Mouse (Mus musculus) E14TG2a.4 (cell line): ENCODE data around the gene Cabcoco1.

Source experiments
- H3K27me3 ChIP-seq: 2 replicates; pipeline ENCODE4 v1.6.1; 2014; ENCODE audit warnings: low read length, control low read depth; ENCODE audit not compliant: insufficient read depth
- H3K36me3 ChIP-seq: 2 replicates; pipeline ENCODE4 v1.6.1; 2014; ENCODE audit warnings: low read length, control low read depth; ENCODE audit not compliant: insufficient read depth
- H3K4me1 ChIP-seq: replicated peaks from 2 replicates; pipeline ENCODE4 v1.6.1; 2014; ENCODE audit warnings: low read depth, low read length, control low read depth
- H3K4me3 ChIP-seq: replicated peaks from 2 replicates; pipeline ENCODE4 v1.5.1; 2014; ENCODE audit warnings: mild to moderate bottlenecking, low read length
- H3K9me3 ChIP-seq: 2 replicates; pipeline ENCODE4 v1.6.1; 2014; ENCODE audit warnings: low read length, control low read depth
- CTCF ChIP-seq: conservative IDR thresholded peaks from 2 replicates; pipeline ENCODE4 v1.5.1; 2014; ENCODE audit warnings: low read length
- NANOG ChIP-seq: IDR thresholded peaks from 2 replicates; pipeline ENCODE4 v1.6.1; 2014; ENCODE audit warnings: borderline replicate concordance, low read length, mixed read lengths
- POU5F1 ChIP-seq: IDR thresholded peaks from 2 replicates; pipeline ENCODE4 v1.6.1; 2014; ENCODE audit warnings: low read length, borderline replicate concordance

The Cabcoco1 gene

GRCm38 (mm10) chr10:68491557-68491956, 50.1 kb downstream of the Cabcoco1 start:
- TF ChIP-seq NANOG (no peak), POU5F1 (no peak), CTCF (no peak)
- no peaks in the 10 kb centered on the region for H3K4me1 ChIP-seq

DNA sequence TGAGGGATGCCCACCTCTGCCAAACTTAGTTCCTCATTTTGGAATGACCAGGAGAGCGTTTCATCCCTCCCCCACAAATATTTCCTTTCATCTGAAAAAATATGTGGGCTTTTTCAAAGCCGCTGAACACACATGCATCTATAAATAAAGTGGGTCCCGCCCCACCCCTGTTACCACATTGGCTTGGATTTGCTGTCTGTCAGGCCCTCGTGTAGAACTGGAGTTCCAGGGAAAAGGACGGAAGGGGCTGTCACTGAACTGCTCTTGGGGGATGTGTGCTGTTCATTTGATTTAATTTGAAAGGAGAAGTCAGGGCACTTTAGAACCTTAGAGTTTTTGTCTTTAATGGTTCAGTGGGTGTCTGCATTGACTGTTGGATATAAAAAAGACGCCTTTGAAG, 50.9 kb downstream of the Cabcoco1 start:
- H3K4me1 ChIP-seq = no peaks in the 10 kb centered on the region
- no peaks in the 10 kb centered on the region for H3K27me3 ChIP-seq
- H3K36me3 ChIP-seq = no peaks in the 10 kb centered on the region
- TF ChIP-seq CTCF = no peak
- no peak for TF ChIP-seq NANOG
- no peak overlapping the region for H3K4me3 ChIP-seq
- H3K9me3 ChIP-seq = no peaks in the 10 kb centered on the region

More at GRCm38 (mm10) chr10:68491557-68491956, 50.1 kb downstream of the Cabcoco1 start:
- H3K27me3 ChIP-seq = no peaks in the 10 kb centered on the region
- no peaks in the 10 kb centered on the region for H3K36me3 ChIP-seq
- no peaks in the 10 kb centered on the region for H3K9me3 ChIP-seq
- H3K4me3 ChIP-seq = no peak overlapping the region

GRCm38 (mm10) chr10:68472799-68473198, 68.9 kb downstream of the Cabcoco1 start:
- H3K9me3 ChIP-seq = no peaks in the 10 kb centered on the region
- H3K4me3 ChIP-seq = no peak overlapping the region
- H3K4me1 ChIP-seq = no peaks in the 10 kb centered on the region
- no peaks in the 10 kb centered on the region for H3K27me3 ChIP-seq
- no peak for TF ChIP-seq NANOG
- TF ChIP-seq CTCF = no peak
- no peaks in the 10 kb centered on the region for H3K36me3 ChIP-seq

DNA sequence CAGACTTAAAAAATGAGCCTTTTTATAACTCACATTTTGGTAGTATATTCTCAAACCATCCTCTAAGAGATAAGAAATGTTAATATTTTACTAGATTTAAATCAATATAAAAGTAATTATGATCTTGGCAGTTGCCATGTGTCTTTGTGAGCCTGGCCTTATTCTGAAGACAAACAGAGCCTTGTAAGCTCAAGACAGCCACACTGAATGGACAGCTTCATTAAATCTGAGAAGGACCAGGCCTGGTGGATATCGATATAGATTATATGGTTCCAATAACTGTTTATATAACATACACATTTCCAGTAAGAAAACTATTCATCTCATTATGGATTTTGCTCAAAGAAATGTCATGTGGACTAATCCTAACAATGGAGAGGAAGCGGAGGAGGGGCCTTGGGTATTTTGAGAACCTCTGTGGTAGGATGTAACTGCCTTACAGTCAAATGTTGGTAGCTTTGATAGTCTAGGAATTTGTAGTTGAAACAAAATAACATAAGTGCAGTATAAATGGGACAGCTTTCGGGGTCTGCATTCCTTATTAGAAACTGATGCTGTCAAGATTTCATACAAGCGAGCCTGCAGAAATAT, 75.9 kb downstream of the Cabcoco1 start:
- H3K4me1 ChIP-seq = no peaks in the 10 kb centered on the region
- H3K9me3 ChIP-seq = no peaks in the 10 kb centered on the region
- no peak overlapping the region for H3K4me3 ChIP-seq
- TF ChIP-seq POU5F1 = no peak
- TF ChIP-seq CTCF = no peak
- no peak for TF ChIP-seq NANOG
- no peaks in the 10 kb centered on the region for H3K27me3 ChIP-seq
- no peaks in the 10 kb centered on the region for H3K36me3 ChIP-seq

- TF ChIP-seq CTCF = peak; percentile 72
- no peak for TF ChIP-seq POU5F1
Measured at GRCm38 (mm10) chr10:68464943-68465342, 76.8 kb downstream of the Cabcoco1 start.

GRCm38 (mm10) chr10:68459784-68460183, 81.9 kb downstream of the Cabcoco1 start:
- Histone ChIP-seq H3K9me3 (no peaks in the 10 kb centered on the region), H3K36me3 (no peaks in the 10 kb centered on the region), H3K4me3 (no peak overlapping the region), H3K4me1 (0 out of 2 replicates have a peak, but pooled peaks cover 4% of the 10 kb centered on the region), H3K27me3 (no peaks in the 10 kb centered on the region)
- TF ChIP-seq NANOG = no peak
- TF ChIP-seq CTCF = no peak
- TF ChIP-seq POU5F1 = no peak

More at GRCm38 (mm10) chr10:68464943-68465342, 76.8 kb downstream of the Cabcoco1 start:
- no peaks in the 10 kb centered on the region for H3K9me3 ChIP-seq
- H3K4me3 ChIP-seq = no peak overlapping the region
- H3K36me3 ChIP-seq = no peaks in the 10 kb centered on the region
- 0 out of 2 replicates have a peak, but pooled peaks cover under 1% of the 10 kb centered on the region for H3K4me1 ChIP-seq
- no peaks in the 10 kb centered on the region for H3K27me3 ChIP-seq

GRCm38 (mm10) chr10:68457019-68457418, 84.7 kb downstream of the Cabcoco1 start:
- TF ChIP-seq POU5F1 (no peak), NANOG (no peak), CTCF (no peak)
- Histone ChIP-seq H3K4me3 (no peak overlapping the region), H3K9me3 (no peaks in the 10 kb centered on the region), H3K36me3 (no peaks in the 10 kb centered on the region), H3K27me3 (no peaks in the 10 kb centered on the region), H3K4me1 (0 out of 2 replicates have a peak, but pooled peaks cover 4% of the 10 kb centered on the region)

DNA sequence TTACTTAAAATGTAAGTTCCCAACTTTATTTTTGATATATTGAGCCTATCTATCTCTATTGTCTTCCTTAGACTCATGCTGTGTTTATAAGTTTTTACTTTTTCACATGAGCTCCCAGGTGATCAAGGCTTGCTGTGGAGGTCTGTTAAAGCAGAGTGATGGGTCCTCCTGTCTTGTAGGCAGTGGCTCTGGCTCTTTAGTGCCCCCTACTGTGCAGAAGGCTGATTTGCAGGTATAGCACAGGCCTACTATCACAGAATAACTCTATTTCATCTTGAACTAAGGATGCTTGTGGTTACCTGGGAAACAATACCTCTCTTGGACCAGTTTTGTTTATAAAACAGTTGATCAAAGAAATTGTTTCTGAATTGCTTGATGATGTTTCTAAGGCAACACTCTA, 87.2 kb downstream of the Cabcoco1 start:
- TF ChIP-seq POU5F1 (no peak), CTCF (peak; percentile 51)
- Histone ChIP-seq H3K27me3 (no peaks in the 10 kb centered on the region), H3K9me3 (no peaks in the 10 kb centered on the region), H3K4me3 (no peak overlapping the region), H3K4me1 (no peaks in the 10 kb centered on the region), H3K36me3 (no peaks in the 10 kb centered on the region)

DNA sequence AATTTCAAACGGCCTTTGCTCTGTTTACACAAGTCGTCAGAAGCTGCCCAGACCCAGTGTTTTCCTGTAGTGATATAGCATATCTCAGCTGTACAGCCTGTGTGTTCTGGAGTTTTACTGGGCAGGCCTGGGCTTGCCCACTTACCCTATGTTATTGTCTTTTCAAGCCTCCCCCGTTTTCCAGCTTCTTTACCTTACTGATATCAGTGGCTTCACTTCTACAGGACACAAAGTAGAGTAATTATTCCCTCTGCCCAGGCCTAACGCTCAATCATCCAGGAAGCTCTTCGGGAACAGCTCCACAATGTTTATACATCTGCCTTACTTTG, 94.9 kb downstream of the Cabcoco1 start:
- no peaks in the 10 kb centered on the region for H3K27me3 ChIP-seq
- TF ChIP-seq POU5F1 = no peak
- no peak for TF ChIP-seq CTCF
- H3K36me3 ChIP-seq = no peaks in the 10 kb centered on the region
- peaks cover 7% of the 10 kb centered on the region for H3K4me1 ChIP-seq
- no peaks in the 10 kb centered on the region for H3K9me3 ChIP-seq
- H3K4me3 ChIP-seq = no peak overlapping the region
